Mouse (Mus musculus) layer of hippocampus, adult 11-12 months (tissue): Measurements from ENCODE around the gene 2610042L04Rik.
"Not testable (repeated sequence)": the region's sequence is repeated elsewhere in the genome, so short reads cannot be mapped to it uniquely, and the experiment has no call there.

ENCODE experiments used
- DNase-seq: peaks from one replicate; pipeline ENCODE4 v3.0.0; 2022; ENCODE audit warnings: low spot score

2610042L04Rik gene

GRCm38 (mm10) chr14:4334476-4335080 is at the start of gene 2610042L04Rik:
Gene 2610042L04Rik (plus strand): TSS chr14:4334763.
- not testable (repeated sequence) for DNase-seq

GRCm38 (mm10) chr14:4316983-4317382 is 17.6 kb upstream of the 2610042L04Rik start, which contains the start of gene Gm3149:
Gene Gm3149 (plus strand): TSS chr14:4317283.
- DNase-seq: not testable (repeated sequence)

- DNase-seq: not testable (repeated sequence)
These were observed 943 bp downstream of the 2610042L04Rik start for GRCm38 (mm10) chr14:4335506-4335905.

- DNase-seq: not testable (repeated sequence)
These were observed 34.4 kb downstream of the 2610042L04Rik start for GRCm38 (mm10) chr14:4368991-4369390.

GRCm38 (mm10) chr14:4369691-4370090 is 35.1 kb downstream of the 2610042L04Rik start:
- not testable (repeated sequence) for DNase-seq

GRCm38 (mm10) chr14:4377871-4378270 is 43.3 kb downstream of the 2610042L04Rik start:
- DNase-seq: not testable (repeated sequence)

- DNase-seq: not testable (repeated sequence)
These were observed 51.0 kb downstream of the 2610042L04Rik start for GRCm38 (mm10) chr14:4385606-4386005.

GRCm38 (mm10) chr14:4392841-4393530 is 58.4 kb downstream of the 2610042L04Rik start:
- not testable (repeated sequence) for DNase-seq

GRCm38 (mm10) chr14:4397226-4397625 is 62.7 kb downstream of the 2610042L04Rik start, which contains the start of gene Gm3159:
Gene Gm3159 (plus strand): TSS chr14:4397526.
- not testable (repeated sequence) for DNase-seq

GRCm38 (mm10) chr14:4398624-4399023 is 64.1 kb downstream of the 2610042L04Rik start:
- not testable (repeated sequence) for DNase-seq

GRCm38 (mm10) chr14:4400115-4400789 is 65.7 kb downstream of the 2610042L04Rik start:
- DNase-seq: not testable (repeated sequence)

- DNase-seq: not testable (repeated sequence)
These were observed 66.7 kb downstream of the 2610042L04Rik start for GRCm38 (mm10) chr14:4401245-4401644.

- not testable (repeated sequence) for DNase-seq
These were observed 69.3 kb downstream of the 2610042L04Rik start for GRCm38 (mm10) chr14:4403840-4404239.
